Mouse (Mus musculus): ENCODE measurements at regions not wholly inside any gene's neighbourhood (a gene's known extent, or its start where the extent isn't known, plus 50 kb on each side); places are given as distances from the start of the nearest gene placed in this dataset.

DNA sequence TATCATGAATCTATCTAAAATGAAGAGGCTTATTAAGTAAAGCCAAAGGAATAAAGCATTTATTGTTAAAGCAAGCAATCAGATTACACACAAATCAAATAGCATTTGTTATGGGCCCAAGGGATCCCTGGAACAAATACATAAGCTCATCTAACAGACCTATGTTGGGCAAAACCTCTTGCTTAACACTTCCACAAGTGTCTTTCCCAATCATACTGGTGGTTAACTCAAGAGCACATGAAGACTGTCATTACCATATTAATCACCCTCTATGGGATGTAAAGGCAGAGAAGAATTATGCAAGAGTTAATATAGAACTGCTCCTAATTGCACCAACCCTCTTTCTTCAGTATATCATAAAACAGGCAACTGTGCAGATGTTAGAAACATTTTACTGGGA lies 267.0 kb downstream of the Cdh11 start:
- no peaks in the 10 kb centered on the region for H3K27me3 ChIP-seq (ENCODE audit: control insufficient read depth, insufficient read depth, low read length)
- H3K4me1 ChIP-seq (ENCODE audit: control insufficient read depth, insufficient read depth, low read length) = no peaks in the 10 kb centered on the region
- no peak overlapping the region for H3K4me3 ChIP-seq (ENCODE audit: insufficient read depth, low read depth, low read length)
- no peak overlapping the region for H3K9ac ChIP-seq (ENCODE audit: low read depth, low read length)
- H3K79me2 ChIP-seq (ENCODE audit: control insufficient read depth, insufficient read depth, low read length) = no peaks in the 10 kb centered on the region
- H3K36me3 ChIP-seq (ENCODE audit: control insufficient read depth, insufficient read depth, low read length) = no peaks in the 10 kb centered on the region
- TF ChIP-seq CTCF (IDR thresholded peaks at IDR 0.05; ENCODE audit: low read depth, low read length) (no peak), POLR2A (IDR thresholded peaks at IDR 0.05; ENCODE audit: extremely low read depth, insufficient read depth, low read length) (no peak)
- DNase-seq (ENCODE audit: extremely low read depth, low read depth, low spot score) = no peak
- no peak overlapping the region for H3K27ac ChIP-seq (replicated peaks; ENCODE audit: insufficient read depth, low read depth, low read length)

DNA sequence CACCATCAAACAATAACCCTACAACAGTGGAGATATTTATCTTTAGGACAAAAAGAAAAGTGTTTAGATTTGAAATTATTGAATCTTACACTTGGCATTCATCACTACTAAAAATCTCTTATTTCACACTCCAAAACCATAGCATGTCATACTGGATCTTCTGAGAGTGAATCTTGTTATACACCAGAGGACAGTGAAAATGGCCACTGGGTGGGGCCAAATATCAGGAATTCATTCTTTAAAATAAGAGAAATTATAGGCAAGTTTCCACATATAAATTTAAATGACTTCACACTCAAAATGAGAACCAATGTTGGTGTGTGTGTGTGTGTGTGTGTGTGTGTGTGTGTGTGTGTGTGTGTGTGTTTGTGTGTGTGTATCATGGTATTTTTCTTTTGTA lies 269.7 kb downstream of the Cdh11 start:
- Histone ChIP-seq H3K27me3 (ENCODE audit: control insufficient read depth, insufficient read depth, low read length) (no peaks in the 10 kb centered on the region), H3K36me3 (ENCODE audit: control insufficient read depth, insufficient read depth, low read length) (no peaks in the 10 kb centered on the region), H3K27ac (replicated peaks; ENCODE audit: insufficient read depth, low read depth, low read length) (no peak overlapping the region), H3K4me3 (ENCODE audit: insufficient read depth, low read depth, low read length) (no peak overlapping the region), H3K79me2 (ENCODE audit: control insufficient read depth, insufficient read depth, low read length) (no peaks in the 10 kb centered on the region), H3K9ac (ENCODE audit: low read depth, low read length) (no peak overlapping the region), H3K4me1 (ENCODE audit: control insufficient read depth, insufficient read depth, low read length) (no peaks in the 10 kb centered on the region)
- no peak for DNase-seq (ENCODE audit: extremely low read depth, low read depth, low spot score)
- TF ChIP-seq CTCF (IDR thresholded peaks at IDR 0.05; ENCODE audit: low read depth, low read length) (no peak), POLR2A (IDR thresholded peaks at IDR 0.05; ENCODE audit: extremely low read depth, insufficient read depth, low read length) (no peak)

DNA sequence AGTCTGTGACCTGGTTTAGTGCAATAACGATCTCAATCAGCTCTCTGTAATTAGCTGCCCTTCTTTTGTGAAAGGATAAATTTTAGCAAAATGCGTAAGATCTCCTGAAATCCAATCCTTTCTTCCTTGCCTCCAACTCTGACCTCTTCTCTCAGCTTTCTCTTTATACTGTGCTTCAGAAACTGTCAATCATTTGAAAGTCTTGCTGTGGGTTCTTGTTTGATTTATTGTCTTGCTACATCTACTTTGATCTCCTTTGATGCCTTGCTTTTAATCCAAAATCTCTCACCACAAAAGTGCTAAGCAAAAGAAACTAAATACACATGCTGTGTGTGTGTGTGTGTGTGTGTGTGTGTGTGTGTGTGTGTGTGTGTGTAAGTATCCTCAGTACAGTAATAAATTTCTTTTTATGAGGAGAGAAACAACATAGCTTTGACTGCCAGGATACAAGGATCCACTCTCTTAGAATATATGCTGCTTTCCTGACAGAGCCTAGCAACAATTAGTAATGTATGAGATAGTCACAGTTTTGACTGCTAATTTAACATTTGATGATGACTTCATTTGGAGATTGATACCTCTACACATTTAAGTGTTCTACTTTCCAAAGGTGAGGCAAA lies 270.5 kb downstream of the Cdh11 start:
- WGBS = 77% methylated on average over 2 of the region's 2 CpGs
- TF ChIP-seq CTCF (IDR thresholded peaks at IDR 0.05; ENCODE audit: low read depth, low read length) = no peak
- no peak for TF ChIP-seq POLR2A (IDR thresholded peaks at IDR 0.05; ENCODE audit: extremely low read depth, insufficient read depth, low read length)

DNA sequence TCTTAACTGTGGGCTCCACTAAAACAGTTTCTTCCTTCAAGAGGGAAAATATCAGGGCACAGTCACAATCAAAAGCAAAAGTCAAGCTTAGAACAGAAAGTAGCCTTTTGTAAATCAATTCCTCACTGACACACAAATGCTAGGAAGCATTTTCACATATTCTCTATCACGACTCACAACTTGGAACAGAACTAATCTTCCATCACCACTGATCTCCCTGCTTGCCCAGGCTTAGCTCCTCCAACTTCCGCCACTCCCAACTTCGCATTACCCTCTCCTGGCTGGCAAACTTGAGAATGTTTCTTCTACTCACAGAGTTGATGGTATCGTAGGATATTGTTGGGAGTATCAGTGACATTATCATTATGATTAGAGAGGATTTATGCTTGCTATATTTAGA lies 284.7 kb downstream of the Cdh11 start:
- no peak for DNase-seq (ENCODE audit: extremely low read depth, low read depth, low spot score)
- WGBS = 74% methylated on average over 4 of the region's 4 CpGs
- Histone ChIP-seq H3K27me3 (ENCODE audit: control insufficient read depth, insufficient read depth, low read length) (no peaks in the 10 kb centered on the region), H3K36me3 (ENCODE audit: control insufficient read depth, insufficient read depth, low read length) (no peaks in the 10 kb centered on the region), H3K9ac (ENCODE audit: low read depth, low read length) (no peak overlapping the region), H3K27ac (replicated peaks; ENCODE audit: insufficient read depth, low read depth, low read length) (no peak overlapping the region), H3K4me3 (ENCODE audit: insufficient read depth, low read depth, low read length) (no peak overlapping the region), H3K79me2 (ENCODE audit: control insufficient read depth, insufficient read depth, low read length) (no peaks in the 10 kb centered on the region), H3K4me1 (ENCODE audit: control insufficient read depth, insufficient read depth, low read length) (no peaks in the 10 kb centered on the region)
- TF ChIP-seq CTCF (IDR thresholded peaks at IDR 0.05; ENCODE audit: low read depth, low read length) (no peak), POLR2A (IDR thresholded peaks at IDR 0.05; ENCODE audit: extremely low read depth, insufficient read depth, low read length) (no peak)

More for the DNA sequence above, 270.5 kb downstream of the Cdh11 start:
- Histone ChIP-seq H3K27ac (replicated peaks; ENCODE audit: insufficient read depth, low read depth, low read length) (no peak overlapping the region), H3K4me3 (ENCODE audit: insufficient read depth, low read depth, low read length) (no peak overlapping the region), H3K79me2 (ENCODE audit: control insufficient read depth, insufficient read depth, low read length) (no peaks in the 10 kb centered on the region), H3K9ac (ENCODE audit: low read depth, low read length) (no peak overlapping the region), H3K4me1 (ENCODE audit: control insufficient read depth, insufficient read depth, low read length) (no peaks in the 10 kb centered on the region), H3K27me3 (ENCODE audit: control insufficient read depth, insufficient read depth, low read length) (no peaks in the 10 kb centered on the region), H3K36me3 (ENCODE audit: control insufficient read depth, insufficient read depth, low read length) (no peaks in the 10 kb centered on the region)
- no peak for DNase-seq (ENCODE audit: extremely low read depth, low read depth, low spot score)

DNA sequence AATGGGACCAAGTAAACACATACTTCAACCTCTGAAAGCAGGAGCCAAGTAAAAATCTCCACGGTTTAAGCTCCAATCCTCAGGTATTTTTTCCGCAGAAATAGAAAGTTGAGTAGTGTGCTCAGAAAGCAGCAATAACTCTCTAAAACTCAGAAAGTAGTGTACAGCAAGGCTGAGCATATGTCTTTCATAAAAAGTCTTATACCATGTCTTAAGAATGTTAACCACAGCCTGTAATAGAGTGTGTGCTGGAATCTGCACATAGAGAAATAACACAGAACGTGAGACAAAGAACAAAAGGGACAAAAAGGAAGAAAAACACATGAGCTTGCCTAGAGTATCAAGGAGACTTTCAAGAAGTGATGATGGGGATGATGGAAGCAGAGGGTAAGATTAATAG lies 285.2 kb downstream of the Cdh11 start:
- Histone ChIP-seq H3K4me1 (ENCODE audit: control insufficient read depth, insufficient read depth, low read length) (no peaks in the 10 kb centered on the region), H3K79me2 (ENCODE audit: control insufficient read depth, insufficient read depth, low read length) (no peaks in the 10 kb centered on the region), H3K27ac (replicated peaks; ENCODE audit: insufficient read depth, low read depth, low read length) (no peak overlapping the region), H3K9ac (ENCODE audit: low read depth, low read length) (no peak overlapping the region), H3K27me3 (ENCODE audit: control insufficient read depth, insufficient read depth, low read length) (no peaks in the 10 kb centered on the region), H3K36me3 (ENCODE audit: control insufficient read depth, insufficient read depth, low read length) (no peaks in the 10 kb centered on the region), H3K4me3 (ENCODE audit: insufficient read depth, low read depth, low read length) (no peak overlapping the region)
- DNase-seq (ENCODE audit: extremely low read depth, low read depth, low spot score) = no peak
- 80% methylated on average over 3 of the region's 3 CpGs for WGBS
- TF ChIP-seq POLR2A (IDR thresholded peaks at IDR 0.05; ENCODE audit: extremely low read depth, insufficient read depth, low read length) (no peak), CTCF (IDR thresholded peaks at IDR 0.05; ENCODE audit: low read depth, low read length) (no peak)

DNA sequence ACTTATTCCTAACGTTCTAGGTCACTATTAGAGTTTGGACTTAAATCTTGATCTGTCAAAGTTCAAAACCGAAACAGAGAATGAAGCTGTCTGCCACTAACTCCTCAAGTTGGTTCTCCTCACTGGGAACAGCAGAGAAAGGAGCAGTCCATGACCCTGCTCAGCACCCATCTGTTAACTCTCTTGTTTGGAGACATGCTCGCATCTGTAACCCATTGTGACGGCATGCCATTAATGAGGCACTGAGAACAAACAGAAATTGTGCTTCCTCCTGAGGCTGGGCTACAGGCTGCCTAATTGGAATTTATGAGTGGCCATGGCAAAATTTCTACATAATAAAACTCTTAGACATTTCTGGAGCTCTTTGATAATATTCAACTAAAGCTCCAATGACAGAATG lies 286.4 kb downstream of the Cdh11 start:
- no peaks in the 10 kb centered on the region for H3K79me2 ChIP-seq (ENCODE audit: control insufficient read depth, insufficient read depth, low read length)
- no peak overlapping the region for H3K27ac ChIP-seq (replicated peaks; ENCODE audit: insufficient read depth, low read depth, low read length)
- no peak overlapping the region for H3K9ac ChIP-seq (ENCODE audit: low read depth, low read length)
- H3K4me1 ChIP-seq (ENCODE audit: control insufficient read depth, insufficient read depth, low read length) = no peaks in the 10 kb centered on the region
- WGBS = 75% methylated on average over 4 of the region's 4 CpGs
- no peak for DNase-seq (ENCODE audit: extremely low read depth, low read depth, low spot score)
- H3K4me3 ChIP-seq (ENCODE audit: insufficient read depth, low read depth, low read length) = no peak overlapping the region
- TF ChIP-seq POLR2A (IDR thresholded peaks at IDR 0.05; ENCODE audit: extremely low read depth, insufficient read depth, low read length) (no peak), CTCF (IDR thresholded peaks at IDR 0.05; ENCODE audit: low read depth, low read length) (no peak)
- no peaks in the 10 kb centered on the region for H3K27me3 ChIP-seq (ENCODE audit: control insufficient read depth, insufficient read depth, low read length)
- H3K36me3 ChIP-seq (ENCODE audit: control insufficient read depth, insufficient read depth, low read length) = no peaks in the 10 kb centered on the region

All from liver, adult 2 months (tissue).